ENCODE assay signal across 23 mouse cellular contexts in genomic region chr7:92842254-92842653, GRCm38 (mm10).
"Had no signal": no experiment of that assay in that cellular context is flagged by ENCODE, and none has a peak within 500 bp of the region (broad histone marks: within the 10 kb centered on the region; RNA-seq: fewer than 3 reads in every experiment).

No protein-coding gene starts in this region.

- H3K9me3 ChIP-seq: heart, embryonic 13.5 days; heart, embryonic 15.5 days; hindbrain, embryonic 13.5 days; hindbrain, embryonic 15.5 days; limb, embryonic 13.5 days; limb, embryonic 15.5 days; liver, embryonic 12.5 days had no signal

- H3K4me1 ChIP-seq: heart, embryonic 13.5 days; heart, embryonic 15.5 days; hindbrain, embryonic 13.5 days; hindbrain, embryonic 15.5 days; limb, embryonic 13.5 days; limb, embryonic 15.5 days; liver, embryonic 12.5 days had no signal

- H3K27me3 ChIP-seq: heart, embryonic 13.5 days; heart, embryonic 15.5 days; hindbrain, embryonic 13.5 days; hindbrain, embryonic 15.5 days; limb, embryonic 13.5 days; limb, embryonic 15.5 days; liver, embryonic 12.5 days had no signal

- ATAC-seq: forebrain, embryonic 16.5 days; hindbrain, postnatal 0 days; liver, embryonic 12.5 days had no signal

- H3K4me3 ChIP-seq: heart, adult 2 months; heart, embryonic 13.5 days; heart, embryonic 15.5 days; hindbrain, embryonic 13.5 days; hindbrain, embryonic 15.5 days; limb, embryonic 13.5 days; limb, embryonic 15.5 days; liver, embryonic 12.5 days had no signal

- DNase-seq: gastrocnemius, postnatal 14 days; gastrocnemius, postnatal 36 days; heart, adult 11 months; heart, adult 2 months; heart, postnatal 14 days; heart, postnatal 36 days; kidney, adult 11 months; kidney, adult 8-10 months; kidney, postnatal 10 days; kidney, postnatal 25 days; layer of hippocampus, adult 9-11 months; layer of hippocampus, postnatal 36 days; left cerebral cortex, postnatal 4 days had no signal

- H3K36me3 ChIP-seq: heart, embryonic 13.5 days; heart, embryonic 15.5 days; hindbrain, embryonic 15.5 days; limb, embryonic 13.5 days; limb, embryonic 15.5 days; liver, embryonic 12.5 days had no signal

- H3K27ac ChIP-seq: heart, adult 2 months; heart, embryonic 13.5 days; heart, embryonic 15.5 days; hindbrain, embryonic 13.5 days; hindbrain, embryonic 15.5 days; hindbrain, postnatal 0 days; limb, embryonic 13.5 days; limb, embryonic 15.5 days; liver, embryonic 12.5 days had no signal

- H3K9ac ChIP-seq: heart, embryonic 13.5 days; heart, embryonic 15.5 days; hindbrain, embryonic 13.5 days; hindbrain, embryonic 15.5 days; limb, embryonic 13.5 days; limb, embryonic 15.5 days; liver, embryonic 12.5 days had no signal

- H3K4me2 ChIP-seq: heart, embryonic 11.5 days; heart, embryonic 13.5 days; heart, embryonic 15.5 days; hindbrain, embryonic 13.5 days; hindbrain, embryonic 15.5 days; limb, embryonic 13.5 days; limb, embryonic 15.5 days; liver, embryonic 12.5 days had no signal
